Mouse (Mus musculus) cerebellum, adult 2 months (tissue): ENCODE measurements around the gene Adra1b. TPM values are rescaled to one million over a fixed set of nuclear protein-coding genes. Genes with fewer than 3 reads are reported as not detected.

Experiments
- DNase-seq, 2 experiments: peaks; one replicate each; pipeline ENCODE4 v3.0.0; 2021
- H3K27ac ChIP-seq: fragments of 200-500 bp; 2 replicates; pipeline ENCODE4 v1.5.1; 2012; ENCODE audit warnings: low read length, control low read depth, inconsistent platforms; ENCODE audit not compliant: insufficient read depth
- H3K27me3 ChIP-seq: fragments of 200-500 bp; 2 replicates; pipeline ENCODE4 v1.6.1; 2012; ENCODE audit warnings: inconsistent platforms, mild to moderate bottlenecking, low read length, moderate library complexity; ENCODE audit not compliant: control insufficient read depth, insufficient read depth
- H3K4me1 ChIP-seq: fragments of 200-500 bp; 2 replicates; pipeline ENCODE4 v1.6.1; 2011; ENCODE audit warnings: low read length; ENCODE audit not compliant: control insufficient read depth, insufficient read depth
- H3K4me3 ChIP-seq: fragments of 200-500 bp; replicated peaks from 2 replicates; pipeline ENCODE3; 2011; ENCODE audit warnings: mild to moderate bottlenecking, low read depth, low read length, control low read depth; ENCODE audit not compliant: insufficient read depth
- CTCF ChIP-seq: fragments of 200-500 bp; IDR thresholded peaks from 2 replicates; pipeline ENCODE4 v1.5.1; 2011; ENCODE audit warnings: low read depth, mild to moderate bottlenecking, control low read depth, low read length, moderate library complexity, borderline replicate concordance; ENCODE audit not compliant: insufficient read depth
- POLR2A ChIP-seq: fragments of 200-500 bp; IDR thresholded peaks from 2 replicates; pipeline ENCODE4 v1.6.1; 2011; ENCODE audit warnings: low read length, control low read depth, borderline replicate concordance; ENCODE audit not compliant: insufficient read depth
- WGBS: fragments of 180-500 bp; shearing (Covaris S2); methylation state at CpG from one replicate; pipeline ENCODE4 v1.1.7; 2018; 5-methylcytosine and 5-hydroxymethylcytosine counted together
- polyA plus RNA-seq: library from polyadenylated mRNA; depleted of rRNA; stranded (reverse); fragments of >200 nt; gene quantifications from 2 replicates; pipeline ENCODE4 v1.2.3, GENCODE M21; 2012

Gene Adra1b
- polyA plus RNA-seq, 1 experiment, result 10.4 TPM

DNA sequence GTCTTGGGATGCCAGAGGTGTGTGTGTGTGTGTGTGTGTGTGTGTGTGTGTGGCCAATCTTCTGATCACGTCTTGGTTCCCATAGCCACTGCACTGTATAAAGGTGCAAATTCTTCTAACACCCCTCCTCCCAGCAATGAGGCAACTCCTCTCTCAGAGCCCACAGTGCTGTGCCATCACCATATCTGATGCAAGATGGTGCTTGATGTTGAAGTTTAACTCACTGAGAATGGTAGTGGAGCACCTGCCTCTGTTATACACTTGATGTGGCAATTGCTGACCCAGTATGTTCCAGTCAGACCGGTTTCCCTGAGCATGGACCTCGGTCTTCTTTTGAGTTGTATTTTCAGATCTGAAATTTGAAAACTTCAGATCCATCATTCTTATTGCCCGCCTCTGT is 130.9 kb downstream of the Adra1b start:
- H3K27ac ChIP-seq, result no peak overlapping the region
- DNase-seq, result no peak
- TF ChIP-seq CTCF (no peak), POLR2A (no peak)
- H3K27me3 ChIP-seq, result no peaks in the 10 kb centered on the region; the same call in 1 of the 2 replicates
- no peak overlapping the region for H3K4me3 ChIP-seq
- no peaks in the 10 kb centered on the region for H3K4me1 ChIP-seq
- WGBS, result 78% methylated on average over 4 of the region's 4 CpGs

DNA sequence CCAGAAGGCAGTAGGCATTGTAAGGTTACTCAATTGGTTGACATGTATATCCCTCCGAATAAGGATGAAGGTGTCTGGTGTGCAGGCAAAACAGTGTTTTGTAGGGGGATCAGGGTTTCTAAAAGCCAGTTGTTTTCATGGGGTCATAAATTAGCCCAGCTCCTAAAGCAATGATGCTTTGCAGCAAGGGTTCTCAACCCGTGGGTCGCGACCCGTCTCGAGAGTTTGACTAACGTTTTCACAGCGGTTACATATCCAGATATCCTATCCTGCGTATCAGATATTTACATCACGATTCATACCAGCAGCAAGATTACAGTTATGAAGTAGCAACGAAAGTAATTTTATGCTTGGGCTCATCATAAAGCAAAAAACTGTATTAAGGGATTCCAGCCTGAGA is 133.3 kb downstream of the Adra1b start:
- no peak for TF ChIP-seq POLR2A
- 80% methylated on average over 11 of the region's 11 CpGs for WGBS
- H3K4me1 ChIP-seq, result no peaks in the 10 kb centered on the region
- no peak for DNase-seq
- no peak overlapping the region for H3K4me3 ChIP-seq
- no peaks in the 10 kb centered on the region; the same call in 1 of the 2 replicates for H3K27me3 ChIP-seq
- H3K27ac ChIP-seq, result no peak overlapping the region

DNA sequence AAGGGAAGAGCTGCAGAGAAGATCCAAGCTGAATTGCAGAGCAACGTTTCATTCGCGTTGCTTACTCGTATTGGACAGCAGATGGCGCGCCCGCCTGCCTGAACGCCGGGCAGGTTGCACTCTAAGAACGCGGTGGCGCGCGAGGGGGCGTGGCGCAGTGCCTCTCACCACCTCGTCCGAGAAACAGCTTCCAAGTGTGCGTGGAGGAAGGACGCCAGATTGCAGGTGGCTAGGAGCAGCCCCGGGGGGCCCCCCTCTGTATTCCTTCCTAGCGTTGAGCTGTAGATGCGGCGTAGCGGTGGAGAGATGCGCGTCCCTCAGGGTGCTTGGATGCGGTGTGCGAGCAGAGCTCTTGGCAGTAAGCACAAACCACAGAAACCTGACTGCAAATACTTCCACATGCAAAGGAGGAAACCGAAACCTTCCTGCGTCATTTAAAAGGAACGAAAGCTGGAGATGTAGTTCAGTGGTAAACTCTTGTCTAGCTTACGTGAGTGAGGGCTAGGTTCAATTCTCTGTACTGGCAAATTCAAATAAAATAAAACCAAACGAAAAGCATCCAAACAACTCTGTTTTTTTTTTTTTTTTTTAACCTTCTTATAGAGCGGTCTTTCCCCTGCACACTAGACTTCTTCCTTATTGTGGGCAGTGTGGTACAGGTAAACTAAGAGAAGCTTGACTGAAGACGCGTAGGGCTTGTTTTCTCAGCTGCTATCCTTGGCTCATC is 133.9 kb downstream of the Adra1b start:
- H3K27ac ChIP-seq, result no peak overlapping the region
- no peaks in the 10 kb centered on the region; the same call in 1 of the 2 replicates for H3K27me3 ChIP-seq
- DNase-seq, result peak; percentile 69 to 75
- no peaks in the 10 kb centered on the region for H3K4me1 ChIP-seq
- H3K4me3 ChIP-seq, result peak overlapping the region; percentile 45
- 6% methylated on average over 37 of the region's 37 CpGs for WGBS
- TF ChIP-seq CTCF (peak; percentile 83), POLR2A (no peak)

DNA sequence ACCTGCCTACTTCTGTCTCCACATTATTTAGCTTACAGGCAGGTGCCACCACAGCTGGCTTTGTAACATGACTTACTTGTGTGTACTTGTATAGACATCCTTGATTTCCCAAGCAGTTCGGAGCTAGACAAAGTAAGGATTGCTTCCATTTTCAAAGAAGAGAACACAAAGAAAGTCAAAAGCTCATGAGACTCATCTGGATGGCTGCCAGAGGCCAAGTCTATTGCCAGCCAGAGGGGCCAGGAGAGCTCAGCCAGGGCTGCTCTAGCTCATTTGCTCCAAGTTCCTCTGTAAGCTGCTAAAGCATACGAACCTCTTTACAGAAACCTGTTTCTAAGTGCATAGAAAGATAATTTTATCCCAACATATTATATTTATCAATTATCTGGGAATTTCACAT is 142.6 kb downstream of the Adra1b start:
- H3K27ac ChIP-seq, result no peak overlapping the region
- WGBS, result 17% methylated on average over 2 of the region's 2 CpGs
- TF ChIP-seq POLR2A (no peak), CTCF (no peak)

DNA sequence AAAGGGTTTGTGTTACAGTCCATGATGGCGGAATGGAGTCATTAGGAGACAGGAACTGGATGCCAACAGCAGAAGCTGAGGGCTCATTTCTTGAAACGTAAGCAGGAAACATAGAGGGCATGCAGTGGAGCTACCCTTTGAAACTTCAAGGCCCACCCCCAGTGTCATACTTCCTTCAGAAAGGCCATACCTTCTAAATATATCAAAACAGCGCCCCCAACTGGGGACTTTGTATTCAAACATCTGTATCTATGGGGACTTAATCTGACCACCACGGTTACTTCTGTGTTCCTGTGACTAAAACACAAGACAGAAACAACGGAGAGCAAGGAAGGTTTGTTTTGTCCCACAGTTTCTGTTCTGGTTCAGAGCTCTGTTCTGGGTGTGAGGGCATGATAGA is 145.6 kb downstream of the Adra1b start:
- no peak overlapping the region for H3K4me3 ChIP-seq
- no peaks in the 10 kb centered on the region; the same call in 1 of the 2 replicates for H3K27me3 ChIP-seq
- H3K4me1 ChIP-seq, result no peaks in the 10 kb centered on the region
- TF ChIP-seq CTCF, result no peak
- no peak for TF ChIP-seq POLR2A
- no peak for DNase-seq
- WGBS, result 72% methylated on average over 5 of the region's 5 CpGs
- no peak overlapping the region for H3K27ac ChIP-seq

More for the DNA sequence above, 142.6 kb downstream of the Adra1b start:
- H3K4me3 ChIP-seq, result no peak overlapping the region
- DNase-seq, result no peak
- no peaks in the 10 kb centered on the region; the same call in 1 of the 2 replicates for H3K27me3 ChIP-seq
- no peaks in the 10 kb centered on the region for H3K4me1 ChIP-seq

DNA sequence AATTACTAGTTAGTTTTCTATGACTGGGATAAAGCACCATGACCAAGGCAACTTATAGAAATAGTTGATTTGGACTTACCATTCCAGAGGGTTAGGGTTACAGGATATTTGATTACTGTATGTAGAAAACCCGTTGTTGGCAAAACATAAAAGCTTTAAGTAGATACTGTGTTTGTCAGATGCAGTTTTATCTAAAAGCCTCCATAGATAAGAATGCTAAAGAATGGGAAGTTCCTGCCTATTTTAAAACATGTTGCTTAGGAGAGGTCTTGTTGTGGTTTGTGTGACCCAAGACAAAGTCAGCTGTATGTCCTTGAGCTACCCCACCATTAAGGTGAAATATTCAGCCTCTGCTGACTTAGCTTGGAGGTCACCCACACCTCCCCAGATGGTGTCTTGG is 146.4 kb downstream of the Adra1b start:
- no peak for DNase-seq
- Histone ChIP-seq H3K27me3 (no peaks in the 10 kb centered on the region), H3K27ac (no peak overlapping the region), H3K4me1 (no peaks in the 10 kb centered on the region), H3K4me3 (no peak overlapping the region)
- TF ChIP-seq POLR2A (no peak), CTCF (no peak)
- WGBS, result 82% methylated on average over 1 of the region's 1 CpGs

DNA sequence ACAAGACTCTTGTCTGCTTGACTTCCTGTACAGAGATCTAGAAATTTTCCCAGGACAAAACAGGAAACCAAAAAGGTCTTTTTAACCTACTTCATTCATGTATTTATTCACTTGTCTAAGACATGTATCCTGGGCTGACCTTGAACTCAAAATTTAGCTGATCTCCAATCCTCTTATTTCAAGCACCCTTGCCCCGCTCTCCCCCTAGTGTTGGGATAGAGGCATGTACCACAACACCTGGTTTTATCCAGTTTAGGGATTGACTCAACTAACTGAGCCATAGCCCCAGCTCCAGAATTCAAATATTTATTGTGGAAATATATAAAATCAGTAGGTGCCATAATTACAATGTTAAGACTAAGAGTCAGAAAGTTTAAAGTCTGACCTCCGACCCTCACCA is 149.5 kb downstream of the Adra1b start:
- 61% methylated on average over 2 of the region's 2 CpGs for WGBS
- no peak for DNase-seq
- Histone ChIP-seq H3K4me3 (no peak overlapping the region), H3K27me3 (no peaks in the 10 kb centered on the region), H3K27ac (no peak overlapping the region), H3K4me1 (no peaks in the 10 kb centered on the region)
- TF ChIP-seq CTCF, result no peak
